Mouse (Mus musculus) MEL (cell line): ENCODE results near the gene A730015C16Rik.

Experiments used
- CHD2 ChIP-seq: IDR thresholded peaks from 2 replicates; pipeline ENCODE4 v1.6.1; 2011; ENCODE audit warnings: low read length, improper control_type of control experiment
- CTCF ChIP-seq, 3 experiments: IDR thresholded peaks in 2 of 3; conservative IDR thresholded peaks in 1 of 3; 2 replicates each; pipeline ENCODE4 v1.5.1; 2011 to 2012; ENCODE audit warnings: low read length in 3 of 3, low read depth in 2 of 3, mild to moderate bottlenecking in 2 of 3, improper control_type of control experiment in 1 of 3, inconsistent platforms in 1 of 3, mixed read lengths in 1 of 3, moderate library complexity in 1 of 3; ENCODE audit not compliant: control insufficient read depth in 1 of 3, insufficient read depth in 1 of 3, poor library complexity in 1 of 3, severe bottlenecking in 1 of 3
- E2F4 ChIP-seq: IDR thresholded peaks from 2 replicates; pipeline ENCODE4 v1.6.1; 2011; ENCODE audit warnings: low read depth, low read length, improper control_type of control experiment, borderline replicate concordance
- EP300 ChIP-seq, 2 experiments: IDR thresholded peaks; 2 replicates each; pipeline ENCODE4 v1.6.1; 2011; ENCODE audit warnings: improper control_type of control experiment in 2 of 2, low read length in 2 of 2, low read depth in 1 of 2, mild to moderate bottlenecking in 1 of 2
- GATA1 ChIP-seq: IDR thresholded peaks from 2 replicates; pipeline ENCODE4 v1.6.1; 2011; ENCODE audit warnings: low read depth, low read length, improper control_type of control experiment
- JUND ChIP-seq: IDR thresholded peaks from 2 replicates; pipeline ENCODE4 v1.6.1; 2011; ENCODE audit warnings: low read depth, mild to moderate bottlenecking, improper control_type of control experiment, low read length
- MAX ChIP-seq: IDR thresholded peaks from 2 replicates; pipeline ENCODE4 v1.6.1; 2011; ENCODE audit warnings: low read length, improper control_type of control experiment
- MXI1 ChIP-seq: IDR thresholded peaks from 2 replicates; pipeline ENCODE4 v1.6.1; 2011; ENCODE audit warnings: mild to moderate bottlenecking, low read depth, low read length, improper control_type of control experiment
- MYB ChIP-seq: IDR thresholded peaks from 2 replicates; pipeline ENCODE4 v1.6.1; 2011; ENCODE audit warnings: mild to moderate bottlenecking, low read depth, low read length, improper control_type of control experiment
- POLR2A ChIP-seq, 2 experiments: IDR thresholded peaks; 2 replicates each; pipeline ENCODE4 v1.6.1; 2011 to 2012; ENCODE audit warnings: low read length in 2 of 2, mild to moderate bottlenecking in 2 of 2, control low read depth in 1 of 2, improper control_type of control experiment in 1 of 2, low read depth in 1 of 2, moderate library complexity in 1 of 2; ENCODE audit not compliant: control insufficient read depth in 1 of 2, insufficient read depth in 1 of 2, poor library complexity in 1 of 2
- UBTF ChIP-seq: IDR thresholded peaks from 2 replicates; pipeline ENCODE4 v1.6.1; 2012; ENCODE audit warnings: low read depth, mild to moderate bottlenecking, inconsistent platforms, low read length, improper control_type of control experiment, moderate library complexity, borderline replicate concordance; ENCODE audit not compliant: insufficient read depth
- ZC3H11A ChIP-seq: IDR thresholded peaks from 2 replicates; pipeline ENCODE4 v1.6.1; 2012; ENCODE audit warnings: low read depth, mild to moderate bottlenecking, inconsistent platforms, low read length, improper control_type of control experiment
- ZMIZ1 ChIP-seq: IDR thresholded peaks from 2 replicates; pipeline ENCODE4 v1.6.1; 2012; ENCODE audit warnings: low read depth, mild to moderate bottlenecking, inconsistent platforms, low read length, improper control_type of control experiment, moderate library complexity
- ZNF384 ChIP-seq: IDR thresholded peaks from 2 replicates; pipeline ENCODE4 v1.6.1; 2012; ENCODE audit warnings: low read depth, mild to moderate bottlenecking, inconsistent platforms, low read length, improper control_type of control experiment

- TF ChIP-seq MXI1 = no peak
- no peak for TF ChIP-seq E2F4
- no peak for TF ChIP-seq CHD2
- TF ChIP-seq POLR2A (IDR thresholded peaks at IDR 0.05; ENCODE audit: control insufficient read depth in 1 of 2, insufficient read depth in 1 of 2, low read depth in 1 of 2, low read length in 2 of 2, poor library complexity in 1 of 2) = no peak
- TF ChIP-seq ZC3H11A = no peak
- TF ChIP-seq ZMIZ1 = no peak
- no peak for TF ChIP-seq CTCF (IDR thresholded peaks at IDR 0.05 in 2 of 3, conservative IDR thresholded peaks at IDR 0.05 in 1 of 3; ENCODE audit: control insufficient read depth in 1 of 3, insufficient read depth in 1 of 3, low read depth in 2 of 3, low read length in 3 of 3, poor library complexity in 1 of 3, severe bottlenecking in 1 of 3)
- no peak for TF ChIP-seq GATA1
- TF ChIP-seq UBTF = no peak
- no peak for TF ChIP-seq MAX
- TF ChIP-seq ZNF384 = no peak
- TF ChIP-seq MYB = no peak
- no peak for TF ChIP-seq JUND
- TF ChIP-seq EP300 (IDR thresholded peaks at IDR 0.05; ENCODE audit: low read depth in 1 of 2, low read length in 2 of 2) = no peak
Observed at GRCm38 (mm10) chr4:108811142-108811541, 37.3 kb downstream of the A730015C16Rik start.
